Mouse (Mus musculus) forebrain, embryonic 11.5 days (tissue): ENCODE data around the gene Zrsr1. TPM values are rescaled to one million over a fixed set of nuclear protein-coding genes. Genes with fewer than 3 reads are reported as not detected.

Experiments used
- ATAC-seq: fragments of 200-750 bp; cut with Nextera tagmentation; replicated peaks from 2 replicates; pipeline ENCODE4 v1.8.0; 2017; ENCODE audit warnings: moderate TSS enrichment; ENCODE audit not compliant: low FRiP score
- DNase-seq: peaks from one replicate; pipeline ENCODE4 v3.0.0-alpha.2; 2017; ENCODE audit warnings: low spot score
- H3K27ac ChIP-seq: fragments of 300-500 bp; sonication (generic); 2 replicates; pipeline ENCODE4 v1.5.1; 2014; ENCODE audit warnings: low read depth, low read length
- H3K27me3 ChIP-seq: fragments of 300-500 bp; sonication (generic); 2 replicates; pipeline ENCODE4 v1.6.1; 2014; ENCODE audit warnings: mild to moderate bottlenecking, low read length, mixed read lengths; ENCODE audit not compliant: control insufficient read depth, insufficient read depth
- H3K36me3 ChIP-seq: fragments of 300-500 bp; sonication (generic); 2 replicates; pipeline ENCODE4 v1.6.1; 2014; ENCODE audit warnings: mild to moderate bottlenecking, low read length, moderate library complexity, mixed read lengths; ENCODE audit not compliant: control insufficient read depth, insufficient read depth
- H3K4me1 ChIP-seq: fragments of 300-500 bp; sonication (generic); replicated peaks from 2 replicates; pipeline ENCODE4 v1.6.1; 2014; ENCODE audit warnings: low read length, mixed read lengths; ENCODE audit not compliant: control insufficient read depth, insufficient read depth
- H3K4me2 ChIP-seq: fragments of 300-500 bp; sonication (generic); 2 replicates; pipeline ENCODE4 v1.6.1; 2014; ENCODE audit warnings: low read depth, mild to moderate bottlenecking, low read length, moderate library complexity, mixed read lengths; ENCODE audit not compliant: severe bottlenecking
- H3K4me3 ChIP-seq: fragments of 300-500 bp; sonication (generic); 2 replicates; pipeline ENCODE4 v1.5.1; 2014; ENCODE audit warnings: low read depth, low read length
- H3K9ac ChIP-seq: fragments of 300-500 bp; sonication (generic); 2 replicates; pipeline ENCODE4 v1.6.1; 2014; ENCODE audit warnings: low read length
- H3K9me3 ChIP-seq: fragments of 300-500 bp; sonication (generic); 2 replicates; pipeline ENCODE4 v1.6.1; 2016; ENCODE audit warnings: low read length, mixed read lengths; ENCODE audit not compliant: control insufficient read depth
- WGBS: fragments of 180-500 bp; shearing (Covaris S2); extraction: QIAGEN DNeasy Blood & Tissue Kit; methylation state at CpG from one replicate; pipeline ENCODE4 v1.1.7; 2014; 5-methylcytosine and 5-hydroxymethylcytosine counted together
- polyA plus RNA-seq: library from polyadenylated mRNA; unstranded; fragments of >200 nt; fragmentation: Nextera tagmentation; extraction: Ambion mirVana; gene quantifications from 2 replicates; pipeline ENCODE4 v1.2.1, GENCODE M21; 2014

The Zrsr1 gene
- polyA plus RNA-seq, 1 experiment from 2014 or later, result 3.7 TPM

DNA sequence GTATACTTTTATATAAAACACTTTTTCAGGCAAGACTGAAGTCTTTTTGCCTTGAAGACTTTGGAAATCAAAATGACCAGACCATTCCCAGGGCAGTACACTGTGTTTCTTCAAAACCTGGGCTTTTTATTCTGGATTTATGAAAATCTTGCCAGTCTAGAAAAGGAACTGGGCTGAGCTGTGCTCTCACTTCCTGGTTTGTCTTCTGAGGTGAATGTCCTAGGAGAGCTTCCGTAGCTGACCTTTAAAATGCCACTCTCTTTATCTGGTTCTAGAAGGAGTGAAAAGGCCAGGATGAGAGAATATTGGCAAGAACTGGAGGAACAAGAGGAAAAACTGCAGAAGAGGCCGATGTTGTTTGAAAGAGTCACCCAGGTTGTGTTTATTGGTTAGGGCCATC, 51.4 kb downstream of the Zrsr1 start:
- no peak overlapping the region for H3K4me3 ChIP-seq
- WGBS, result 91% methylated on average over 2 of the region's 2 CpGs
- H3K4me1 ChIP-seq, result no peaks in the 10 kb centered on the region
- no peak overlapping the region for H3K4me2 ChIP-seq
- ATAC-seq, result no peak
- DNase-seq, result no peak
- H3K36me3 ChIP-seq, result no peaks in the 10 kb centered on the region
- H3K9me3 ChIP-seq, result no peaks in the 10 kb centered on the region
- H3K27ac ChIP-seq, result no peak overlapping the region
- H3K27me3 ChIP-seq, result no peaks in the 10 kb centered on the region
- H3K9ac ChIP-seq, result no peak overlapping the region

DNA sequence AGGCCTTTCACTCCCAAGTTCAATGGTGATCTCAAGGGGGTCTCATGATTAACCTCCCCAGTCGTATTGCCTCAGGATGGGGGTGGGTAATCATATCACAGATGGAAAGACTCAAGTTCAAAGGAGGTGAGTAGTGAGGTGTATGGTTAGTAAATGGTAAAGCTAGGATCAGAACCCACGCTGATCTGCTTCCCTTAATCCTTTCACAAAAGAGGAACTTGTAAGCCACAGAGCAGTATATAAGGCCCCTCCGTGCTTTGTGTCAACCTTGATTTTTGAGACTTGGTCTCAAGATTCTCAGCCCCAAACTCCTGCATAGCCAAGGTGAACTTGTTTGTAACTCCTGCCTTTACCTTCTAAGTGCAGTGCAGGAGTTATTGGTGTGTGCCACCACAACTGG, 52.4 kb downstream of the Zrsr1 start:
- ATAC-seq (no peak), DNase-seq (no peak)
- H3K9me3 ChIP-seq, result no peaks in the 10 kb centered on the region

More for the DNA sequence above, 52.4 kb downstream of the Zrsr1 start:
- H3K4me3 ChIP-seq, result no peak overlapping the region
- no peaks in the 10 kb centered on the region for H3K27me3 ChIP-seq
- no peaks in the 10 kb centered on the region for H3K4me1 ChIP-seq
- no peaks in the 10 kb centered on the region for H3K36me3 ChIP-seq
- H3K27ac ChIP-seq, result no peak overlapping the region
- 57% methylated on average over 3 of the region's 3 CpGs for WGBS
- H3K4me2 ChIP-seq, result no peak overlapping the region
- H3K9ac ChIP-seq, result no peak overlapping the region

Other genes starting within 250 kb of the Zrsr1 start
- 2.4 and 2.8 TPM in 2 replicates for gene B3gnt2, start 111.0 kb upstream of the Zrsr1 start, polyA plus RNA-seq
- gene Gm28048, start 10.1 kb downstream of the Zrsr1 start, polyA plus RNA-seq, result 5.8 and 6.4 TPM in 2 replicates
- 375 and 399 TPM in 2 replicates for gene Commd1, start 10.4 kb downstream of the Zrsr1 start, polyA plus RNA-seq
- 411 and 432 TPM in 2 replicates for gene Cct4, start 18.5 kb downstream of the Zrsr1 start, polyA plus RNA-seq
- 3.4 TPM in 2 replicates for gene Fam161a, start 35.5 kb downstream of the Zrsr1 start, polyA plus RNA-seq